Mouse (Mus musculus): ENCODE results near the gene Arfgef3.

Gene Arfgef3

DNA sequence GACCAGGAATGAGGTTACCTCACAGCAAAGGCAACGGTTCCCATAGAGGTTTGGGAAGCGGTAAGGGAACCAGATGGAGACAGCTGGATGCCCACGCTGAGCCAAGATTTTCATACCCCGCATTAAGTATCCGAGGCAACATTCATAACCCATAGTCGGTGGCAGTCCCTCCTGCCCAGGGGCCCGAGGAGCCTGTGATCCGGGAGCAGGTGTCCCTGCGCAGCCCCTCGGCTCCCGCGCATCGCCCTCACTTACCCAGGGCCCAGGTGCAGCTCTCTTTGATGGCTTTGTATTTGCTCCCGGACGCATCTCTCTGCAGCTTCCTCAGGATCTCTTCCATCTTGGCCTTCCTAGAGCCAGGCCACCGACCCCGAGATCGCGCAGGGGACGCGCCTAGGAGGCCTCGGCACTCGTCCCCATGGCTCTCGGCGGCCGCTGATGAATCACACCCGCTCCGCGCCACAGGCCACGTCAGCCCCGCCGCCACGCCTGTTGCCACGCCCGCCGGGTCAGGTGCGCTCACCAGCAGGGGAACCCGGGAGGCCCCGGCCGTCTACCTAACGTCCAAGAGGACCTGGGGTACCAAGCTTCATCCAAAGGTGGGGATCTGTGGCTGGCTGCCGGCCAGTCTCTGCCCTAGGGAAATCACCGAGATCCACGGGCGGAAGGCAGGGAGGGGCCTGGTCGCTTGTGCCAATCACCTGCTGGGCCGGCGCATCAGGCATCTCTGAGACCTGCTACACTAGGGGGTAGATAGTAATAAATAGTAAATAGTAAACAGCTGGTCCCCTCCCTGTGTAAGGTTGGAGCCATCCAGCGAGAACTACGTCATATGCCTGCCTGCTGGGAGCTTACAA is at the start of gene Arfgef3:
TSS of gene Arfgef3 (minus strand) at position 664 of the 857 bp plus-strand sequence.
- in situ Hi-C loops (cut with MboI, MseI): no loop called here

DNA sequence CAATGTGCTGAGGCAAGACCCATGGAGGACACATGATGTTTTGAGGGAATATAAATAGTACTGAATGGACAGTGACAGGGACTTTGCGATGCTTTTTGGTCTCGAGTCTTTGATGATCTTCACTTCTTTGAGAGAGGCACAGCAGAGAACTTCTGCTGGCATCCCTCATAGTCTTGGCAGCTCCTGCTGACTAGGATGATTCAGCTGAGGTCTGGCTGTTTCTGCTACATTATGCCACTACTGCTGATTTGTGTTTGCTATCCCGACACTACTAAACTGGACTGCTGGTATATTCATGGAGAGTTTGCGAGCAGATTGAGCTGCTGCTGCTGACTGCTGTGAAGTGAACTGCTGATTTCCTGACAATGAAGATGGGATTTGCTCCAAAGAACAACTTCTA is 46.3 kb upstream of the Arfgef3 start:
- in situ Hi-C loops (cut with MboI, MseI): no loop called here

DNA sequence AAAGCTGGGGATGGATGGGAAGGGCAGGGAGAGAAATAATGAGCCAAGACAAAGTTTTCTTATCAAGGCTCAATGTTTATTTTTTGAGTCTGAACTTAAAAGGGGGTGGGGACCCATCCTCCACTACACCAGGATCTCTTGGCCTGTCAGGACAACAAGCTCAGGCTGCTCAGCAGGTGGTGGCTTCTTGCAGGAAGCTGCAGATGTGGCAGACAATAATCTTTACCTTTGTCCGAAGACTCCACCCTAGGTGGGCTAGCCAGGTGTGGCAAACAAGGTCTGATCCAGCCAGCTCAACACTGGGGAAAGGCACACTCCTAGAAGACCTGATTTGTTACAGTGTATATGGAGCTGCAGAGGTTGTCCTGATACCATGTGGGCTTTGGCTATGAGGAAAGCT is 44.9 kb upstream of the Arfgef3 start:
- in situ Hi-C loops (cut with MboI, MseI): no loop called here

DNA sequence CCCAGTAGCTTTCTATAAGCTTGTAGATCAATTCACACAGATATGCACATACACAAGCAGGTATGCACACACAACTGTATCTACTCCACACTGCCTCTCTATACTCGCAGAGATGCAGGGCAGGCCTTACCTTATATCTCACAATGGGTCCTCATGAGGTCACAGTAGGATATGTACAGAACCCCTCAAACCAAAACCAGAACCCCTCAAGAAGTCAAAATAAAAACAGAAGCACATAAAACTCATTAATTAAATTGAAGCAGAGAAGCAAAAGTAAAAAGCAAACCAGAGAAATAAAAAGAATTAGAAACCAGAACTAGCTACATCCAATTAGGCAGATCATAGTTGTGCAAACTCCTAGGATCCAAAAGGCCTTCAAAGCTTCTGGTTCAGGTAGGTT is 42.9 kb upstream of the Arfgef3 start, which contains the start of gene Gm4922:
TSS of gene Gm4922 (minus strand) at position 101 of the 400 bp plus-strand sequence.
- in situ Hi-C loops (cut with MboI, MseI): no loop called here

DNA sequence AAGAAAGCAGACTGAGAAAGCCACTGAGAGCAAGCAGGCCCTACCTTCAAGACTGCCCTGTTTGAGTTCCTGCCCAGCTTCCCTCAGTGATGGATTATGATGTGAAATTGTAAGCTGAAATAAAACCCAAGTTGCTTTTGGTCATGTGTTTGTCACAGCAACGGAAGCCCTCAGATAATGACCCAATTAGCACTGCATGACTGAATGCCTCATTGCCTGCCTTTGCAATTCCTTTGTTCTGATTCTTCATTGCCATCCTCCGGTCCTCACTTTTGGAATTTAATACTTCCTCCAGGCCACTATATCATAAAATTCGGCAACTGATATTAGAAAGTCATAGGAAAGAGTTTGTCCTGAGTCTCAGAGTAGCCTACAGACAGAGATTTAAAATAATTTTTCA is 33.8 kb upstream of the Arfgef3 start:
- in situ Hi-C loops (cut with MboI, MseI): loop anchor here in 1 of 2 experiments (10.0 kb wide), 1 partner anchor 127 kb away; no protein-coding TSS in a partner anchor

DNA sequence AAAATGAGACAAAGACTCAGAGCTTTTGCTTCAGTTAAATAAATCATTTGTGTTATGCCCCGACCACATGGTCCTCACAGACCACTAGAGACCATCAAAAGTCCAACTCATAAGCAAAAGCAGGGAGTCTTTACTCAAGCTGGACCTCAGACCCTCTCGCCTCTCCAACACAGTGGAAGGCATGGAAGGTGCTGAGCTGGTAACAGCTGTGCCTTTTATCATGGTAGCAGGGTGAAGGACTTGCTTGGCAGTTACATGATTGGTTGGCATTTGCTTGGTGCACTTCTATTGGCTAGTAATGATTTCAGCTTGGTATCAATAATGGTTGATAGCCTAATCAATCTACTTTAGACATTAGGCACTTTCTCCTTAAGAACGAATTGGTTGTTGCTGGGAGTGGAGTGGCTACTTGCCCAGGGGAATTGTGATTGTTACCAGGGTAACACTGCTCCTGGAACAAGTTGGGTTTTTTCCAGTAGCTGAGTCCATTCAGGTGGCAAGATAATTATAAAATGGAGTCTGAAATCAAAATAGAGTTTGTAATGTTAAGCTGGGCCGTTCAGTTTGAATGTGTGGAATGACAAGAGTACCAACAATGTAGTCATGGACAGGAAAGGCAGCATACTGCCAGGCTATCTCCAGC is 28.9 kb upstream of the Arfgef3 start:
- in situ Hi-C loops (cut with MboI, MseI): loop anchor here in 1 of 2 experiments (10.0 kb wide), 1 partner anchor 132 kb away; no protein-coding TSS in a partner anchor

DNA sequence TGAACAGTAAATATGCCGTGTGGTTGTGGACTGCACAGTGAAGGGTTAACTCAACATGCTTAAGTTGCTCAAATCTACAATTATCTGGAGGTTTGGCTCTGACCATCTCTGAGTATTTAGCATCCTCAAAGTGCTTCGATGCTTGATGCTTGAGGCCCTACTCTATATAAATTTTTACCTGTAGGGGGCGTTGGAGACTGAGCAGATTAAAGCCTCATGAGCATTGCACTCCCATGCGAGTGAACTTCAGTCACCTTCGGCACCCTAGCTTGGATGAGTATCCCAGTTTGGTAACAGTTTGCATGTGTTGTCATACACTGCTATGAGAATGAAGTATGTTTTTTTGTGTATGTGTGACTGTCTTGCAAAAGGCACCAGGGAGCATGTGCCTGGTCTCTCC is 26.2 kb upstream of the Arfgef3 start:
- in situ Hi-C loops (cut with MboI, MseI): loop anchor here (5.0 to 10.0 kb wide), 2 partner anchors 135 to 137 kb away; no protein-coding TSS in a partner anchor

DNA sequence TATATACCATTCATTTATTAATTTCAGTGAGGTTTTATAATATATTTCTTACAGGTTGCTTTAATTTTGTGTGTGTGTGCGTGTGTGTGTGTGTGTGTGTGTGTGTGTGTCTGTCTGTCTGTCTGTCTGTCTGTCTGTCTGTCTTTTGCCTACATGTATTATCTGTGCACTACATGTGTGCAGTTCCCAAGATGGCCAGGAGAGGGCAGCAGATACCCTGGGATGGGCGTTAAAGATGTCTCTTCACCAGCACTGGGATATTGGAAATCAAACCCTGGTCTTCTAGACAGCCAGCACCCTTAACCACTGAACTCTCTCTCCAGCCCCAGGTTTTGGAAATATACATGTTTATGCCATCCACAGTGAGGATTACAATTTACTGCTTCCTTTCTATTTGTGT is 16.5 kb upstream of the Arfgef3 start:
- in situ Hi-C loops (cut with MboI, MseI): no loop called here

DNA sequence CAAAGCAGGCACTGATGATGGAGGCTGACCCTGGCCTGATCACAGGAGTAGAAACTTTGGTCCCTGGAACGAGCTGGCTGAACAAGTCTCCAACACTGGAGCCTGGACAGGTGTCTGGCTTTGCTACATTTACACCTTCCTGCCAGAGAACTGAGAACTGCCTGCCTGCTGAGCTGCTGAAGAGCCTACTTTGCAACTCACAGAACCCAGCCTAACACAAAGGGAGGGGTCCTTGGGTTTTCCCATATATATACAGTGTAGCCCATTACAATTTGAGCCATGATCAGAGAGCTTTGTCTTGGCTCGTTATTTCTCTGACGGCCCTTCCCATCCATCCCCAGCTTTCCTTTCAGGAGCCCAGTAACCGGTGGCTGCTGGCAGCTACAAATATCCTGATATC is 6.3 kb upstream of the Arfgef3 start:
- in situ Hi-C loops (cut with MboI, MseI): no loop called here

DNA sequence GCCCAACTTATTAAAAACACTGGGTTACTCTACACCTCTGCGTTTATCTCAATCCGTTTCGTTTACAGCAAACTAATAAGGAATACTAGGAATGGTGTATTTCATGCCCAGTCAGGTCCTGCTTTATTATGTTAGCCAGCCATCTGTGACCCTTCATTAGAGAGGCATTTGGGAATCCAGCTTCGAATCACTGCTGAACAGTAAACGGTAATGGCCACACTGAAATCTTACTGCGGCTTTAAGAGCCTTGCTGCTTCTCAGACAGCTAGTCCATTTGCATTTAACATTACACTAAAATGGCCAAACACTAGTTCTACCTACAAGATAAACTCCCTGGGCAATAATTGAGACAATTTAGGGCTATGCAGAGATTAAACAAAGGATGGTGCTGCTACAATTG is 1.7 kb downstream of the Arfgef3 start:
- in situ Hi-C loops (cut with MboI, MseI): no loop called here

DNA sequence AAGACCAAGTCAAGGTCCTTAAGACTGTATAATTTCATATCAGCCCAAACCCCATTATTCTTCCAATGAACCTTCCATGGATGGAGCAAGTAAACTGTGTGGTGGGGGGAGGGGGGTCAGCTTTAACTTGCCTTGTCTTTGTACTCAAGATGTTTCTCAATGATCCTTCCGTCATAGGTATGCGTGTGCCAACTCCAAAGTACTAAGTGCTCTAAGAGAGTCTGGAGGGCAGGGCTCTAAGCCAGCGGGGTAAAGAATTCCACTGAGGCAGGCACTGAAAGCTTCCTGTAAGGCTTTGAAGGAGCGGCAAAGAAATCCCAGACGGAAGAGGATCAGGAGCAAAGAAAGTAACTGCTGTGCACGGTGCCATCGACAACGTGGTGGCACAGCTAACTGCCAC is 2.7 kb downstream of the Arfgef3 start:
- in situ Hi-C loops (cut with MboI, MseI): no loop called here

DNA sequence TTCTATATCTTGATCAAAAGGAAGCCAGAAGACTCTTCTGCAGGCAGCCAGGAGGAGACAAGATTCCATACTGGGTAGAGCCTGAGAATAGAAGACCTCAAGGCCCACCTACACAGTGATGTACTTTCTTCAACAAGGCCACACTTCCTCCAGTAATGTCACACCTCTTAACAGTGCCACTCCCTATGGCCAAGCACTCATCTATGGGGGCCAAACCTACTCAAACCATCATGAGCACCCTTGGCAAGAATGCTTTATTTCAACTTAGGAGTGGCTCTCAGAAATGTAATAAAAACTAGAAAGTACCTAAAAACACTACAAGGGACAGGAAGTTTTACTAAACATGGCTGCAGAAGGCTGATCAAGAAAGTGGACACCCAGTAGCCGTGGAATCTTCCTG is 15.2 kb downstream of the Arfgef3 start:
- in situ Hi-C loops (cut with MboI, MseI): no loop called here

DNA sequence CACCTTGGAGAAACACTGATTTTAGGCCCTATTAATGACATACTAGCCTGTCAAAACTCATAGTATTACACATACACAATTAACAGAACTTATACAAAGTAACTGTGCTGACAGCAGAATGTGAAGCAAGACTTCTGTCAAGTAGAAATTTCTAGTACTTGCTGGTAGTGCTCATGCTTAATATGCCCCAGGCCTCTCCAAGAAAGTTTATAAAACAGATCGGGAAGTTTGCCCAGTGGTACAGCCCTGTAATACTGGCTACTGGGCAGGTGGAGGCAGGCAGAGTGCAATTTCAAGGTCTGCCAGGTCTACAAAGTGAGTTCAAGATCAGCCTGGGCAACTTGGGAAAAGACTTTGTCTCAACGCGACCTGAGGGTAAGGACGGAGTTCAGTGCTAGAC is 32.3 kb downstream of the Arfgef3 start:
- in situ Hi-C loops (cut with MboI, MseI): no loop called here

DNA sequence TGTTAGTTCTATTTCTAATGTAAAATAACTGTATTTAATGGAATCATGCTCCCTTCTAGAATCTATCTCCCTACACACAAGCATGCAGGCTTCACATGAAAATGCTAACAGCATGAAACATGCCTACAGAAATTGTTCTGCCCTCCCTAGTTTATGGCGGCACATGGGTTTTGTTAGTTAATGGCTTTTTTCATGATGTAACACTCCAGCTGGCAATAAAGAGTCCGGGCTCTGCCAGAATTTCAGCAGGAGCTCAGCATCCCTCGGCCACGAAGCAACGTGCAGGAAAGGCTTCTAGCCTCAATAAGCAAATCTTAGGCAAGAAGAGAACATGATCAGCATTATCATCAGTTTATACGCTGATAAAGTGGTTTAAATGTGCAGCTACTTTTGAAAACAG is 32.8 kb downstream of the Arfgef3 start:
- in situ Hi-C loops (cut with MboI, MseI): no loop called here

DNA sequence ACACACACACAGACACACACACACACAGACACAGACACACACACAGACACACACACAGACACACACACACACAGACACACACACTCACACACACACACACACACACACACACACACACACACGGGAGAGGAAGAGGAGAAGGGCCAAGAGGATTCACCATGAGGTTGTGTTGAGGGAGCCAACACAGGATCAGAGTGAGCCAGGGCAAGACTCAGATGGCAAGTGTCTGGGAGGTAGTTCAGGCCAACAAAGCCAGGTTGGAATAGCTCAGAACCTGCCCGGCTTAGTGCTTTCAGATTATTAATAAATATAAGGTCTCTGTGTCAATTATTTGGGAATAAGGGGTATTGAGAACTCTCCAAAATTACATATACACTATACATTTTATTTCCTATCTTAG is 33.9 kb downstream of the Arfgef3 start:
- in situ Hi-C loops (cut with MboI, MseI): no loop called here

DNA sequence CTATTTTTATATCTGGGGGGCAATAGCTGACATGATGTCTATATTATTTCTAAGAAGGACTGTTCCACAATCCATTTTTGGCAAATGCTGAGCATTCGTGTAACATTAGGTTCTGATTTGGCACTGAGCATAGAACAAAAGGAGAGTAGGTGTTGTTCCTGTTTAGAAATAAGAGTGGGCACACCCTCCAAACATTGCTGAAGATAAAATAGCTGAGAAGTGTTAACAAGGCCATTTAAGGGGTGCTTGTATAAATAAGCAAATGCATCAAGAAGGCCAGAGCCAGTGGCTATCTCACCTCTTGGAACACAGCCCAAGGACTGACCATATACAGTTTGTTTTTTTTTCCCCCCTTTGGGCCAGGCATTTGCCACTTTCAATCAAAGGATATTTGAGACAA is 35.1 kb downstream of the Arfgef3 start:
- in situ Hi-C loops (cut with MboI, MseI): no loop called here

DNA sequence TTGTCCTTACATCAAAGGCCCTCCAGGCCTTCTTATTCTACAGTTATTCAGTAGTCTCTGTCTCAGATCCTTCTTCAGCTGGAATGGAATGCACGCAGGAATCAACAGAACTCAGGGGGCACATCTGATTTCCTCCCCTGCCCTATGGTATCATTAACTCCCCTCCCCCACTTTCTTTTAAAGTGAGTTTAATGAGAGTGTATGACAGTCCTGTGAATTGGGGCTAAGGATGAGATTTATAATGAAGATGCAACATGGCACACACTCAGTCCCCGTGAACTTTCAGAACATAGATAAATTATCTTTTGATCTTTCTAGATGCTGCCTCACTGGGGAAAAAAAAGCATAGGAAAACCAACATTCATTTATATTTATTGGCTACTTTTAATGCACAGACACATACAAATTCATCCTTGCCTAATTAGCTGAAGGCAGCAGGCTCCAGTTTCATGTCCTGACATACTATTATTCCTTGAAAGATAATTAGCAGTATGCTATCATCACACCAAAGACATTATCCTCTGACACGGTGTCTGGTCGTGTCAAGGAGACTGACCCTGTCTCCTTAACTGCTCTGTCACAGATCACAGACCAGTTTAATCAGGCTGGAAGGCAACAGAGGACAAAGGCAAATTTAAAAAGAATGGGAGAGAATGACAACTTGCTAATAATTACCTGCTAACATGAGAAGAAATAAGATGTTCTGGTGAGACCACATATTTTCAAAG is 39.2 kb downstream of the Arfgef3 start:
- in situ Hi-C loops (cut with MboI, MseI): no loop called here

DNA sequence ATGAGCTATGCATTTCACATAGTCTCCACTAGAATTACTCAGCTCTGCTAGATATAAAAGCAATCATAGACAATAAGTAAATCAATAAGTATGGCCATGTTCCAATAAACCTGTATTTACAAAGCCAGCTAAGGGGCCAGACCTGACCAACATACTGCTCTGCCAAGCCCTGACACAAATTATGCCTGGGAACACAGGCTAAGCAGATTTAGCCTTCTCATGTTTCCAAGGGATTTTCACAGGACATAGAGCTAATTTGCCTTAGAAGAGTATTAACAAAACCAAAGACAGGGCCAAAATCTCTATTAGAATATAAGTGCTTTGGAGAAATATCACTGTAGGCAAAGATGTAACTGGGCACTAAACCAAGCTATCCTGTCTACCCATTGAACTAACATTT is 42.2 kb downstream of the Arfgef3 start:
- in situ Hi-C loops (cut with MboI, MseI): no loop called here

DNA sequence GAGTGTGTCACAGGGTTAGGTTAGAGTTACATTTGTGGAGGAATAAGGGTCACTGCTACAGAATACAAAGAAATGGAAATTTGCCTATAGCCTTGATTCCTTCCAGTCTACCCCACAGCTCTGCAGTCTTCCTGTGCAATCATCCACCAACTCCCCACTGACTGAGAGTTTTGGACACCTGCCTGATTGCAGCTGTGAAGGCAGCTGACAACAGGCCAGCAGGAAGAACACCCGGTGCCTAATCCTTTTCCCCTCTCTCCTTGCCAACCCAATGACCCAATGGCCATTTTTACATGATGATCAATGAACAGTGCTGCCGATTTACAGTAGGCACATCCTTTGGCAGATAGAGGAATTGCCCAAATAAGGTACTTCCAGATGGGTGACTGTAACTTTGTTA is 43.6 kb downstream of the Arfgef3 start:
- in situ Hi-C loops (cut with MboI, MseI): no loop called here

DNA sequence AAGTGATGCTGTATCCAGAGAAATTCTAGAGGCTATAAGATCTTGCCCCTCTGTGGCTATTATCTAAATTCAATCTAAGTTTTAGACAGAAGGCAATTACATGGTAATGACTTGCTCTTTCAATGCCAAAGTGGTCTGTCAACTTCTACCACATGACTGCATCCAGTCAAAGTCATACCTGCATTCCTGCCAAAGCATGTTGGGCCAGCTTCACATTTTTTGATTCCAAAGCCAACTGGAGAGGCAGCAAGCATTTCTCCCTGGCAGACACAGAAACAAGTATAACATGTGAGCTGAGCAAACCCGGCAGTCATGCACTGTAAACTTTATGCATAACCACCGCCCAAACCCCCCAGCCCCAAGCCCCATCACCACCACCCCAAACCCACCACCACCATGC is 44.6 kb downstream of the Arfgef3 start:
- in situ Hi-C loops (cut with MboI, MseI): no loop called here

DNA sequence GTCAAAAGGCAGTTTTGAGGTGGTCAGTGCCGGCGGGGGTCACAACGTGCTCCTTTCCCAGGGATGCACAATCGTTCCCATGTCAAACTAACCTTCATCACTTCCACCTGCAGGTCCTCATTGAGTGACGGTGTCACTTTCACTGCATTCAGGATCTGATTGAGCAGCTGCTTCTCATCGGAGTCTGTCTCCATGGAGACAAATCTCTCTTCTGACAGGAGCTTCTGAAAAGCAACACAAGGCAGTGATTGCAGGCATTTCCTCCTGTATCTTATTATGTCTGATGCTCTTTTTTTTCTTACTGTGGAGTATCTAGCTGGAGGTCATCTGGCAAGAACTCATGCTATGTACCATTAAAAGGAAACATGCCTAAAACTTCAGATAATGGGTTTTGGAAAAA is 47.3 kb downstream of the Arfgef3 start:
- in situ Hi-C loops (cut with MboI, MseI): no loop called here

DNA sequence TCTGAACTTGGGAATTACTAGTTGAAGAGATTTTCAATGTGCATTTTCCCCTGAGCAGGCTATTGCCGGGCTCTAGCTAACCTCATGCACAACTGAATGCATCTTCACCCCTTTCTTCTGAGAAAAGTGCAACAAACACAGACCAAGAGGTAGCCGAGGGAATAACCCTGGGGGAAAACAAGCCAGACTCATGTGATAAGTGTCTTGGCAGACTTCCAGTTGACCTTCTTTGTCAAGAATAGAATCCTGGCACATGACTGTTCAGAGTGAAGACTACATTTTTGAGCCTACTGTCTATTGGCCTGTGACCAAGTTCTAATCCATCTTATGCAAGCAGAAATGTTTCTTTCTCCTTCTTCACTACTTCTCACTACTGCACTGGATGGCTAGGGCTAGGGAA is 55.5 kb downstream of the Arfgef3 start:
- in situ Hi-C loops (cut with MboI, MseI): no loop called here

Data from T-helper 17 cell (primary cell).